Mouse (Mus musculus) CH12.LX (cell line): Measurements from ENCODE around the gene Klk11. TPM values are rescaled to one million over a fixed set of nuclear protein-coding genes. Genes with fewer than 3 reads are reported as not detected.

ENCODE experiments used
- DNase-seq: peaks from one replicate; pipeline ENCODE4 v3.0.0-alpha.2; 2013; ENCODE audit errors: extremely low read depth
- H3K27ac ChIP-seq: 2 replicates; pipeline ENCODE4 v1.5.1; 2012; ENCODE audit warnings: low read depth, mild to moderate bottlenecking, control low read depth, moderate library complexity; ENCODE audit not compliant: insufficient read depth
- H3K27me3 ChIP-seq: replicated peaks from 2 replicates; pipeline ENCODE3; 2012; ENCODE audit warnings: inconsistent platforms
- H3K36me3 ChIP-seq, 2 experiments: replicated peaks in 1 of 2; 2 replicates each; pipeline versions ENCODE3 to v1.6.1; 2012; ENCODE audit warnings: inconsistent platforms in 1 of 2, low read length in 1 of 2, mild to moderate bottlenecking in 1 of 2, mixed read lengths in 1 of 2, moderate library complexity in 1 of 2; ENCODE audit not compliant: control insufficient read depth in 1 of 2, insufficient read depth in 1 of 2
- H3K4me1 ChIP-seq, 2 experiments: 2 replicates each; pipeline ENCODE4 v1.6.1; 2012; ENCODE audit warnings: inconsistent platforms in 1 of 2, moderate library complexity in 1 of 2; ENCODE audit not compliant: insufficient read depth in 2 of 2, control insufficient read depth in 1 of 2
- H3K4me2 ChIP-seq: 2 replicates; pipeline ENCODE4 v1.6.1; 2012; ENCODE audit warnings: low read depth, mild to moderate bottlenecking, control low read depth; ENCODE audit not compliant: poor library complexity, insufficient read depth, severe bottlenecking
- H3K4me3 ChIP-seq, 3 experiments: fragments of 150-350 bp in 1 of 3; sonication (generic) in 1 of 3; replicated peaks in 1 of 3; 2 replicates each; pipeline versions ENCODE3 to v1.5.1; 2011 to 2012; ENCODE audit warnings: low read depth in 2 of 3, low read length in 2 of 3, mild to moderate bottlenecking in 2 of 3, moderate library complexity in 2 of 3, control low read depth in 1 of 3, improper control_type of control experiment in 1 of 3, inconsistent platforms in 1 of 3, mixed read lengths in 1 of 3; ENCODE audit not compliant: poor library complexity in 1 of 3
- H3K79me2 ChIP-seq: replicated peaks from 2 replicates; pipeline ENCODE4 v1.6.1; 2012; ENCODE audit warnings: mild to moderate bottlenecking, moderate library complexity; ENCODE audit not compliant: control insufficient read depth, poor library complexity, insufficient read depth, severe bottlenecking; ENCODE audit errors: extremely low read depth
- H3K9ac ChIP-seq: 2 replicates; pipeline ENCODE4 v1.6.1; 2012; ENCODE audit warnings: low read depth, mild to moderate bottlenecking, control low read depth, moderate library complexity; ENCODE audit not compliant: insufficient read depth
- H3K9me3 ChIP-seq: replicated peaks from 2 replicates; pipeline ENCODE3; 2012; ENCODE audit warnings: low read length, inconsistent platforms, mixed read lengths
- BHLHE40 ChIP-seq: IDR thresholded peaks from 2 replicates; pipeline ENCODE4 v1.6.1; 2011; ENCODE audit warnings: mild to moderate bottlenecking, low read depth, low read length, improper control_type of control experiment
- CHD1 ChIP-seq: IDR thresholded peaks from 2 replicates; pipeline ENCODE4 v1.6.1; 2012; ENCODE audit warnings: low read depth, low read length, improper control_type of control experiment, inconsistent platforms
- CHD2 ChIP-seq: IDR thresholded peaks from 2 replicates; pipeline ENCODE4 v1.6.1; 2011; ENCODE audit warnings: low read length, improper control_type of control experiment
- CTCF ChIP-seq, 2 experiments: IDR thresholded peaks in 1 of 2; conservative IDR thresholded peaks in 1 of 2; 2 replicates each; pipeline ENCODE4 v1.5.1; 2011 to 2012; ENCODE audit warnings: low read depth in 2 of 2, low read length in 2 of 2, improper control_type of control experiment in 1 of 2, inconsistent platforms in 1 of 2, mild to moderate bottlenecking in 1 of 2, moderate library complexity in 1 of 2
- ELF1 ChIP-seq: IDR thresholded peaks from 2 replicates; pipeline ENCODE4 v1.6.1; 2014; ENCODE audit warnings: low read depth, mild to moderate bottlenecking, inconsistent platforms, low read length, improper control_type of control experiment
- ETS1 ChIP-seq: conservative IDR thresholded peaks from 2 replicates; pipeline ENCODE4 v1.6.1; 2012; ENCODE audit warnings: low read depth, mild to moderate bottlenecking, inconsistent platforms, low read length, improper control_type of control experiment, moderate library complexity
- HCFC1 ChIP-seq: IDR thresholded peaks from 2 replicates; pipeline ENCODE4 v1.6.1; 2012; ENCODE audit warnings: low read depth, mild to moderate bottlenecking, inconsistent platforms, low read length, improper control_type of control experiment
- JUND ChIP-seq: conservative IDR thresholded peaks from 2 replicates; pipeline ENCODE4 v1.6.1; 2011; ENCODE audit warnings: low read depth, low read length, improper control_type of control experiment
- MAFK ChIP-seq: IDR thresholded peaks from 2 replicates; pipeline ENCODE4 v1.6.1; 2011; ENCODE audit warnings: low read length, improper control_type of control experiment; ENCODE audit not compliant: insufficient replicate concordance
- MAZ ChIP-seq: IDR thresholded peaks from 2 replicates; pipeline ENCODE4 v1.6.1; 2012; ENCODE audit warnings: low read depth, mild to moderate bottlenecking, inconsistent platforms, low read length, improper control_type of control experiment, moderate library complexity
- MEF2A ChIP-seq: IDR thresholded peaks from 2 replicates; pipeline ENCODE4 v1.6.1; 2014; ENCODE audit warnings: low read depth, mild to moderate bottlenecking, inconsistent platforms, low read length, improper control_type of control experiment, borderline replicate concordance
- MYC ChIP-seq: IDR thresholded peaks from 2 replicates; pipeline ENCODE4 v1.6.1; 2011; ENCODE audit warnings: low read depth, mild to moderate bottlenecking, improper control_type of control experiment, low read length
- PAX5 ChIP-seq: IDR thresholded peaks from 2 replicates; pipeline ENCODE4 v1.6.1; 2012; ENCODE audit warnings: low read length, inconsistent platforms, mixed read lengths
- POLR2A ChIP-seq: IDR thresholded peaks from 2 replicates; pipeline ENCODE4 v1.6.1; 2011; ENCODE audit warnings: low read depth, mild to moderate bottlenecking, improper control_type of control experiment, low read length
- POLR2AphosphoS2 ChIP-seq: IDR thresholded peaks from 2 replicates; pipeline ENCODE4 v1.6.1; 2011; ENCODE audit warnings: low read depth, low read length, improper control_type of control experiment
- RAD21 ChIP-seq: IDR thresholded peaks from 2 replicates; pipeline ENCODE4 v1.6.1; 2011; ENCODE audit warnings: low read depth, mild to moderate bottlenecking, low read length, improper control_type of control experiment, moderate library complexity
- SIN3A ChIP-seq: IDR thresholded peaks from 2 replicates; pipeline ENCODE4 v1.6.1; 2012; ENCODE audit warnings: low read length, improper control_type of control experiment, inconsistent platforms
- SMC3 ChIP-seq: IDR thresholded peaks from 2 replicates; pipeline ENCODE4 v1.6.1; 2011; ENCODE audit warnings: low read depth, low read length, improper control_type of control experiment
- TBP ChIP-seq: conservative IDR thresholded peaks from 2 replicates; pipeline ENCODE4 v1.6.1; 2011; ENCODE audit warnings: low read depth, low read length, improper control_type of control experiment
- TCF12 ChIP-seq: IDR thresholded peaks from 2 replicates; pipeline ENCODE4 v1.6.1; 2014; ENCODE audit warnings: low read depth, mild to moderate bottlenecking, inconsistent platforms, low read length, improper control_type of control experiment
- UBTF ChIP-seq: IDR thresholded peaks from 2 replicates; pipeline ENCODE4 v1.6.1; 2012; ENCODE audit warnings: low read depth, mild to moderate bottlenecking, inconsistent platforms, low read length, improper control_type of control experiment, moderate library complexity
- USF1 ChIP-seq: IDR thresholded peaks from 2 replicates; pipeline ENCODE4 v1.6.1; 2014; ENCODE audit warnings: low read depth, mild to moderate bottlenecking, inconsistent platforms, low read length, improper control_type of control experiment
- USF2 ChIP-seq: conservative IDR thresholded peaks from 2 replicates; pipeline ENCODE4 v1.6.1; 2011; ENCODE audit warnings: low read depth, low read length, improper control_type of control experiment
- dilution Hi-C: fragments of 300-500 bp; cut with MboI; formaldehyde crosslinking; loops from 2 replicates; pipeline ENCODE4 v1.14.3; 2020; ENCODE audit warnings: low sequenced_read_pairs; ENCODE audit not compliant: extremely low pct_unique_long_range_greater_than_20kb, extremely low pct_ligation_motif_present
- in situ Hi-C: fragments of 300-500 bp; cut with MboI; formaldehyde crosslinking; loops from 3 replicates; pipeline ENCODE4 v1.14.3; 2019; ENCODE audit warnings: low sequenced_read_pairs, low pct_ligation_motif_present, low pct_unique_long_range_greater_than_20kb, mixed read lengths
- polyA plus RNA-seq: library from polyadenylated mRNA; unstranded; fragments of >175 nt; gene quantifications from 2 replicates; pipeline ENCODE4 v1.2.1, GENCODE M21; 2012; ENCODE audit warnings: low read depth; ENCODE audit not compliant: insufficient read length
- total RNA-seq, 2 experiments: library from RNA; depleted of rRNA; stranded (reverse); fragments of 300-350 nt in 1 of 2; fragments of >200 nt in 1 of 2; gene quantifications; 2 replicates each; pipeline ENCODE4 v1.2.3; 2012 to 2014

The Klk11 gene
- total and polyA plus RNA-seq, 3 experiments: not detected

DNA sequence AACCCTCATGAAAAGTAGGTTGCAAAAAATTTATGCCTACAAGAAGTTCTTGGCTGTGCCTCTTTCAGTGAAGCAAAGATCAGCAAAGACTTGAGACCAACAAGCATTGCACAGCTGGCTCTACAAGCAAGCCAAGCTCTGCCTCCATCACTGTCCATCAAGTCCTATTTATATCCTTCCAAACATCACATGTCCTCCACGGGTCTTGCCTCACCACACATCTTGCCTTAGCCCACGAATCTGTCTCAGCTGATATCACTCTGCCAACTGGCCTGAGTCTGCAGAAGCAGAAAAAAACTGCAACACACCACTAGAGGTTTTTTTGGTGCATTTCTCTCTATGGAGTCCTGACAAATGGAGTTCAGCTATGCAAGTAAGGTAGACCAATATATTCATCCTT lies 21.6 kb upstream of the Klk11 start:
- peaks cover 49% of the 10 kb centered on the region for H3K27me3 ChIP-seq
- no peaks in the 10 kb centered on the region for H3K9me3 ChIP-seq
- DNase-seq: no peak
- in situ Hi-C loops: no loop called here
- dilution Hi-C loops: no loop called here
- no peak overlapping the region for H3K4me3 ChIP-seq
- H3K4me1 ChIP-seq: no peaks in the 10 kb centered on the region
- H3K4me2 ChIP-seq: no peak overlapping the region
- TF ChIP-seq TCF12 (no peak), PAX5 (no peak), UBTF (no peak), SMC3 (no peak), RAD21 (no peak)
- H3K79me2 ChIP-seq: no peaks in the 10 kb centered on the region
- H3K9ac ChIP-seq: no peak overlapping the region
- H3K27ac ChIP-seq: no peak overlapping the region
- no peaks in the 10 kb centered on the region for H3K36me3 ChIP-seq

DNA sequence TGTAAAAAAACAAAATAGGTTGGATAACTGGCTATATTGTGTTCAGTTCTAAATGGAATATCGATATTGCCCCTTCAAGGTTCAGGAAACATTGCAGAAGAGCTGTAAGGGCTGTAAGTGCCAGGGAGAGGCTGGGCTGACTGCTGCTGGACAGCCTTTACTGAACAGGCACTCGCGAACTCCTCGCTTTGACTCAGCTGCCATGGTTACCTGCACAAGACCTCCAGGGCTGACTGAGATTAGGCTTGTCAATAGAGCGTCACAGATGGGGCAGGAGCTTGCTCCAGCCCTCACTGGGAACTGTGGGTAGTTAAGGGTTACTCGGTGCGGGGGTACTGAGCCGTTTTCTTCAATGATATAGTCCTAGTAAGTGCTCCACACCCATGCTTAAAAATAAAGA lies 7.9 kb upstream of the Klk11 start:
- dilution Hi-C loops: no loop called here
- Histone ChIP-seq H3K27ac (no peak overlapping the region), H3K9me3 (no peaks in the 10 kb centered on the region), H3K27me3 (peaks cover 66% of the 10 kb centered on the region), H3K36me3 (no peaks in the 10 kb centered on the region), H3K9ac (no peak overlapping the region), H3K4me2 (no peak overlapping the region), H3K79me2 (no peaks in the 10 kb centered on the region), H3K4me3 (no peak overlapping the region), H3K4me1 (no peaks in the 10 kb centered on the region)
- DNase-seq: no peak
- in situ Hi-C loops: no loop called here
- TF ChIP-seq MYC: no peak
- TF ChIP-seq SIN3A: no peak
- TF ChIP-seq MAFK: no peak
- no peak for TF ChIP-seq CHD2
- no peak for TF ChIP-seq JUND
- TF ChIP-seq ETS1: no peak
- no peak for TF ChIP-seq MAZ
- TF ChIP-seq CHD1: no peak
- TF ChIP-seq ELF1: no peak
- no peak for TF ChIP-seq TBP
- no peak for TF ChIP-seq POLR2AphosphoS2
- TF ChIP-seq CTCF (conservative IDR thresholded peaks at IDR 0.05 in 1 of 2, IDR thresholded peaks at IDR 0.05 in 1 of 2; ENCODE audit: low read depth in 2 of 2, low read length in 2 of 2): no peak
- TF ChIP-seq HCFC1: no peak
- no peak for TF ChIP-seq MEF2A
- TF ChIP-seq USF1: no peak
- no peak for TF ChIP-seq POLR2A
- no peak for TF ChIP-seq USF2
- TF ChIP-seq BHLHE40: no peak
